Mouse (Mus musculus) megakaryocyte, embryonic 14.5 days (primary cell): ENCODE measurements at regions not wholly inside any gene's neighbourhood (a gene's known extent, or its start where the extent isn't known, plus 50 kb on each side); places are given as distances from the start of the nearest gene placed in this dataset.

ENCODE experiments used
- FLI1 ChIP-seq: IDR thresholded peaks from 2 replicates; pipeline ENCODE4 v1.6.1; 2012; ENCODE audit warnings: low read length, inconsistent platforms, mixed read lengths
- GATA1 ChIP-seq: IDR thresholded peaks from 3 replicates; pipeline ENCODE4 v1.6.1; 2012; ENCODE audit warnings: mixed read lengths, low read length, inconsistent platforms, borderline replicate concordance

GRCm38 (mm10) chr13:44398613-44399369 is 330.5 kb upstream of the Jarid2 start:
- TF ChIP-seq GATA1: no peak
- no peak for TF ChIP-seq FLI1
